Mouse (Mus musculus) cerebellum, postnatal 36 days (tissue): Measurements from ENCODE around the gene Itk.
A peak's percentile ranks its signal among the peaks of the same experiment; 100 is the strongest.
"Not testable (repeated sequence)": the region's sequence is repeated elsewhere in the genome, so short reads cannot be mapped to it uniquely, and the experiment has no call there.

ENCODE experiments used
- DNase-seq, 2 experiments: peaks; one replicate each; pipeline ENCODE4 v3.0.0; 2021 to 2022; ENCODE audit warnings: mixed read lengths in 2 of 2

Itk gene

DNA sequence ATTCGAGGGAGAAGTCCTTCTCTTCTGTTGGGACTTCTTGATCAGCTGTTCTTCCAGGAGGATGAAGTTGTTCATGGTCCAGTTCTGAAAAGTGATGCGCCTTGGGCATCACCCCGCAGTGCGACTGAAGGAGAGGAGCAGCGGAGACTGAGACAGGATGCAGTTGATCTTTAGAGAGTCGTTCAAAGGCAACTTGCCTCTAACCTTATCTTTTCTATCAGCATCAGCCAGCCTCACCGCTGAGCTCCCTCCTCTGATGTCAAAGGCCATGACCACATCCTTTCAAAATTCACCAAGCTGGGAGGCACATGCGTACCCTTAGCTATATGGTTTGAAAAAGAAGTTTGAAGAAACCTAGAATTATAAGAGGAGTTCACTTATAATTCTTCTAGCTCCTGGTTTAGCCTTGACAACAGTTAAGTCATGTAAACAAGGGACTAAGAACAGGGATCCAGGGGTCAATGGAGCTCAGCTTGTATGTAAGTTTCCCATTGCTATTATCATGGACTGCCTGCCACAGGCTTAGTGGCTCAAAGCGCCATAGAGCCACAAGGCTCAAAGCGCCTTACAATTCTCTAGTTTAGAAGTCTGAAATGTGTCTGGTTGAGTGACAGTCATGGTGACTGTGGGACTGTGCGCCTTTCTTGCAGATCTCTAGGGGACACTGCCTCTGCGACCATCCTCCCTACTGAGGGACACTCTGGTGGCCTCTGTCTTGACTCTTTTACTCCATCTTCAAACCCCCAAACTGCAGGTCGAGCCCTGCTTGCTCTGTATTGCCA is at the start of gene Itk:
TSS of gene Itk (minus strand) at position 180 of the 782 bp plus-strand sequence.
- no peak for DNase-seq

DNA sequence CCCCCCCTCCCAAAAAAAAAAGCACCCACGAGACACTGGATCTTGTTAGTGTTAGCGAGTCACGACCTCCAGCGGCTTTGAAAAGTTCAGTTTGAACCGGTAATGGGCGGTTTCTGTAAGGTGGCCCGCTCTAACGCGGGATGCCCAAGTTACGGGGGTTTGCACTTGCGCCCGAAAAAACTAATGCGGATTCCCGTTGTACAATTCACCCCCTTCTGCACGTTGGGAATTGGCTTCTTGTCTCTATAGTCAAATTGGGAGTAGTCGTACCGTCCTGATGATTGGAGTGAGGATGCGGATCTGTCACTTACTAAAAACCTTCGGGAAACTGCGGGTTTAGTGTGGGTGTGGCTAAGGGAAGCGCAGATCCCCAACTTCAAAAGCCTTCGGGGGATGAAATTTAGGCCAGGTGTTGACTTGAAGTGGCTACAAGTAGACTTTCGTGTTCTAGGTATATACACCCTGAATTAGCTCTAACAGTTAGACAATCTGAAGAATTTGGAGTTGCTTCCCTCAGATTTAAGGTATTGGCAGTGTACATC is 48.2 kb upstream of the Itk start:
- DNase-seq: peak in 1 of 2 experiments; percentile 8

DNA sequence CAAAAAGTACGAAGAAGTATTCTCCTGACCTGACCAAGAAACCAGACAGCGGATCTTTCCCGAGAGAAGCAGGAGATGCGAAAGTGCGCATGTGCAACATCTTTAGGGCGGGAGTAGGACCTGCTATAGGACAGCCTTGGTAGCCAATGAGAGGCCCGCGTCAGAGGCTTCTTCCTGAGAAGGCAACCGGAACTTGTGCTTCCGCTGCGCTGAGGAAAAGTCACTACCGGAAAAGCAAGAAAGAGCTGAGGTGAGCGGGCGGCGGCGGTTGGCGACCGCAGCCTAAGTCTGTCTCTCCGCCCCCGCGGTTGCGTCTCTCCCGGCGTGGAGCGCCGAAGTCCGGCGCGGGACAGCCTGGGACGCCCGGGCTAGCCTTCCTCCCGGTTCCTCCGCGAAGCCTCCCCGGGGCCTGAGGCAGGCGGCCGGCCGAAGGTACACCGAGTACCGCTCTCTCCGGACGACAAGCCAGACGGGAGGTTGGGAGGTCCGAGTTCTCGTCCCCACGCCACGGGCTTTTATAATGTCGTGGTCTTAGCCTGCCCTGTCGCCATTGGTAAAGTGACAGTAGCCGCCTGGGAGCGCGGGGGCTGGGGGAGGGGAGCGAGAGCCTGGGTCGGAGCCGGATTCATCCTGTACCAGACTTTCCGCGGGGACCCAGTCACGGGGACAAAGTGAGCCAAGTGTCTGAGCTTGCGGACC is 47.6 kb upstream of the Itk start, which contains the start of gene Med7:
TSS of gene Med7 (plus strand) at position 166 of the 699 bp plus-strand sequence.
- peak; percentile 92 to 94 for DNase-seq

- DNase-seq: no peak
Observed at GRCm38 (mm10) chr11:46435363-46435762, 46.0 kb upstream of the Itk start.

- DNase-seq: peak; percentile 78 to 82
Observed at GRCm38 (mm10) chr11:46431129-46431528, 41.8 kb upstream of the Itk start.

- DNase-seq: no peak
Observed at GRCm38 (mm10) chr11:46430123-46430522, 40.8 kb upstream of the Itk start.

DNA sequence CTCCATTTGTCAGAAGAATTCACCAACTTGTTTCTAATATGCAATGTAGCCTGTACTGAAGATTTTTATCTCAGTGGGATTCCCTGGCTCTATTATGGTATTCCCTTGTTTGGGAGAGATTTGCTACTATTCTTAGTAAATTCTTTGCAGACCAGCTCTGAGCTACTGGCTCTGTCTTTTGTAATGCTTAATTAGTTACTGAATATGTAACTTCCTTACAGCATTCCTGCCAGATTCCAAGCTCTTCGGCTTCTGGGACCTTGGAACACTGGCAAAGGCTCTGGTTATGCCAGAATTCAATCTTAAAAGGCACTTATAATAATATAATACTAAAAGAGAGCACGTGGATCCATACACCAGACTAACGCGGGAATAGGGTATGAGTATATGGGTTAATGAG is 38.8 kb upstream of the Itk start:
- not testable (repeated sequence) for DNase-seq

DNA sequence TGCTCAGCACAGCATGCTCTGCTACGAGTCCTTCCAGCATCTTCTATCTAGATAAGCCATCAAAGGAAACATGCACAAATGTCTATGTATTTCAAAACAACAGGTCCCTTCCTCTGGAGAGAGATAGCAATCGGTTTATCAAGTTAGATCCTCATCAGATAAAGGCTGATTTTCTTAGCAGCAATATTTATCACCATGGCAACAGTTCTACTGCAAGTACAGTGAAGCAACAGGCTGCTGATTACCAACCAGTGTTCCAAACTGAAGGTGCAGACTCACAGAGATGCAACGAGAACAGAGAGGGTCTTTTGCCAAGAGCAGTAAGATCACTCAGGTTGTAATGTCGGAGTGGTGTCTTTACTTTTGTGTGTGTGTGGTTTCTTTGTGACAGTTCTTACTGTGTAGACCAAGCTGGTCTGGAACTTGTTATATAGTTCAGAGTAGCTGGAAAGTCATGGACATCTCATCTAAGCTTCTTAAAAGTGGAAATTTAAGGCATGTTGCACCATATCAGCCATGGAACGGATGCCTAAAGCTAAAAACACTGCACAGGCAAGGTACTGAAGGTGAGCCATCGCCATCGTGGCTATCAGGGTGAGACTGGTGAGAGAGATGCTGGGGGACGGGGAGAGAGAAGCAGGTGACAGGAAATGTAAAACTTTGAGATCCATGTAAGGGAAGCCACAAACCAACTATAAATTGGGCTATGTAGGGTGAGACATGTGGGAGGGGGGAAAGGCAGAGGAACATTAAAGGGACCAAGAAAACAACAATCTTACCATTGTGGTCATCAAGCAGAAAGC is 32.0 kb upstream of the Itk start:
- DNase-seq: no peak

GRCm38 (mm10) chr11:46418860-46419259 is 29.5 kb upstream of the Itk start:
- no peak for DNase-seq

- DNase-seq: no peak
Observed at GRCm38 (mm10) chr11:46418438-46418837, 29.1 kb upstream of the Itk start.

DNA sequence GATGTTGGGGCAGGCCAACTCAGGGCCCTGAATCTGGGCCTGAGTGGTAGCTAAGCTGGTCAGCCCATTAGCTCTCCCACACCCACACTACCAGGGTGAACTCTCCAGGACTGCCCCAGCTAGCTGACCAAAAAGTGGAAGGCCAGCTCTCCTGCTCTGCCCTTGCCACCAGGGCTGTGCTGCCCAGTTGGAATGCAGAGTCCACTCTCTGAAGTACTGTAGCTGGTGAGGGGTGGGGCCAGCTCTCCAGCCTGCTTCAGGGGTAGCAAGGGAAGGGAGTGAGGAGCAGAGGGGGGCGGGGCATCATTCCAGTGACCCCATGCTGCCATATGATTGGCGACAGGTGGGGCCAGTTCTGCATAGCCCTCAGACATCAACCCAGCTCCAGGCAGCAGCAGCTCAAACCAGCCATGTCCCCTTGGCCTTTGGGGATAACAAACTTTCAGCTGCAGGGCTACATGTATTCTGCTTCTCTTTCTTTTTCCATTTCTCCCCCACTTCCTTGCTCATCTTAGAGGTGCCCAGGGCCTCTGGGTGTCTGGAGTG is 20.8 kb upstream of the Itk start:
- DNase-seq: no peak

DNA sequence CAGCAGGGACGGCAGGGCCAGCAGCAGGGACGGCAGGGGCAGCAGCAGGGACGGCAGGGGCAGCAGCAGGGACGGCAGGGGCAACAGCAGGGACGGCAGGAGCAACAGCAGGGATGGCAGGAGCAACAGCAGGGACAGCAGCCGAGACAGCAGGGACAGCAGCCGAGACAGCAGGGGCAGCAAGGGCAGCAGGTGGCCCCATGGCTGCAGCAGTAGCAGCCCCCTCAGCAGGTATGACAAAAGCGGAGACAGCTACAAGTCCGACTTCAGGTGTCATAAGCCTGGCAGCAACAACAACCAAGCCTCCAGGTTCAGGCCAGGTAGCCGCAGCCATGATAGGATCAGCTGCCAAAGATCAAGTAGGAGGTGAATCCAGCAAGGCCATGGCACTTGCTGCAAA is 17.4 kb upstream of the Itk start:
- DNase-seq: peak in 1 of 2 experiments; percentile 13

DNA sequence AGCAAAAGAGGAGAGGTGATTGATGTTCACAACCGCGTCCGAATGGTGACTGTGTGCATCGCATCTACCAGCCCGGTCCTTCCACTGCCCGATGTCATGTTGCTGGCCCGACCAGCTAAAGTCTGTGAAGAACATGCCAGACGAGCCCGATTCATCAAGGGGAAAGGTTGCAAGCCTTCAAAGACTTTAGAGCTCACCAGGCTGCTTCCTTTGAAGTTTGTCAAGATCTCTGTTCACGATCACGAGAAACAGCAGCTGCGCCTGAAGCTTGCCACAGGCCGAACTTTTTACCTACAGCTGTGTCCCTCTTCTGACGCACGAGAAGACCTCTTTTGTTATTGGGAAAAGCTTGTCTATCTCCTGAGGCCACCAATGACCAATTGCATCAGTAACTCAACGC is 15.7 kb upstream of the Itk start:
- DNase-seq: no peak

DNA sequence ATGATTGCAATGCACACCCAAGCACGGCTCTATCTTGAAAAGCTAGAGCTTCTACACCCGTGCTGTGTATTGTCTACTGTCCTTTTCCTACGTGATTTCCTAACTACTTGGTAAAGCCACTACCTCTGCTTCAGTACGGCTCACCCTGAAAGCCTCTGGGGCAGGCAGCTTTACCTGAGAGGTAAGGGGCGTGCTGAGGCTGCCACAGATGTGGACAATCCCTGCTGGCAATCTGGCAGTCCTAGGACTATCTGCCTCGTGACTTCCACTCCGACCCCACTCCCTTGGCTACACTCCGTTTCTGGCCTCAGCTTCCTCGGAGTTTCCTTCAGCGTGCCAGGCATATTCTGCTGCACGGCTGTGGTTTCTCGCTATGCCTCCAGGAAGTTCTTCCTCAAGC is 12.2 kb upstream of the Itk start:
- DNase-seq: no peak

DNA sequence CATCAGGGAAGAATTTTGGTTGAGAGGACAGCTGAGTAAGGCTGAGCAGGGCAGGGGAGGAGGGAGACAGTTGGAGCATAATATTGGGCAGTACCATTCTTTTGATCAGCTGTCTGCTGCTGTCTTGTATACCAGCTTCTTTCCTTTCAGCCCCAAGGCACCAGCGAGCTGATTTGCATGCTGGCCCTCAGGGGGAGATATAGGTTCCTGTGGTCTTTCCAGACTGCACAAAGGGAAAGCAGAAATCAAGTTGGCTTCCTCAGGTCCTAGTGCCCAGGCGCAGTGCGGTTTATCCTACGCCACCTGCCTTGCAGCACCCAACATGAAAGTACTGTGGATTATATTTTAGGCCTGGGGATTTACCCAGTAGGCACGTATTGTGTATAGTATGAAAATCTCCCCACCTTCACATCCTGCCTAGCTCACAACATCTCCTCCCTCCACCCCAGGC is 9.6 kb upstream of the Itk start:
- DNase-seq: no peak

GRCm38 (mm10) chr11:46398473-46398872 is 9.2 kb upstream of the Itk start:
- DNase-seq: no peak

DNA sequence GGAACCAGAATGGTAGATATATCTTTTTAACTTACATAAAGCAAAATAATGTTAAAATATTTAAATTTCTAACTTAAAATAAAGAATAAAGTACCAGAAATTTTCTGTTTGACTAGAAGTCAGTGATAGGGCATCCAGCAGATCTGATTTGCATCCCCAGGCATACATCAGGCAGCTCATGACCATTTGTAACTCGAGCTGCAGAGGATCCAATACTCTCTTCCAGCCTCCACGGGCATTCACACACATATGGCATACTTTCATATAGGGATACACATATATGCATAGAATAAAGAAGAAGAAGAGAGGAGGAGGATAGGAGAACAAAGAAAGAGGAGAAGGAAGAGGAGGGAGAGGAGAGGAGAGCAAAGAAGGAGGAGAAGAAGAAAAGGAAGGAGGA is 8.6 kb upstream of the Itk start:
- DNase-seq: no peak

DNA sequence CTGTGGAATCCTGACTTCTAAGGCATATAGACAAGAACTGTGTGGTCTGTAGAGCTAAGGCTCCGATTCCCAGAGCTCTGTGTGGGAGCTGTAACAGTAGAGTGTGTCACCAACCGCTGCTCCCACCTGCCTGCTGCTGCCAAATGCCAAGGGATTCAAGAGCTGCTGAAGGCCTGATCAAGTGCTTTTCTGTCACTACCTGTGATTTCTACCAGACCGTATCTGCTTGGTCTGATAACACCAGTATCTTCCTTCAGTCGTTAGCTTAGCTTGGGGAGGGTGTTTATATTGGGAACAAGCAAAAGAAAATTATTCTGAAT is 7.5 kb upstream of the Itk start:
- no peak for DNase-seq

DNA sequence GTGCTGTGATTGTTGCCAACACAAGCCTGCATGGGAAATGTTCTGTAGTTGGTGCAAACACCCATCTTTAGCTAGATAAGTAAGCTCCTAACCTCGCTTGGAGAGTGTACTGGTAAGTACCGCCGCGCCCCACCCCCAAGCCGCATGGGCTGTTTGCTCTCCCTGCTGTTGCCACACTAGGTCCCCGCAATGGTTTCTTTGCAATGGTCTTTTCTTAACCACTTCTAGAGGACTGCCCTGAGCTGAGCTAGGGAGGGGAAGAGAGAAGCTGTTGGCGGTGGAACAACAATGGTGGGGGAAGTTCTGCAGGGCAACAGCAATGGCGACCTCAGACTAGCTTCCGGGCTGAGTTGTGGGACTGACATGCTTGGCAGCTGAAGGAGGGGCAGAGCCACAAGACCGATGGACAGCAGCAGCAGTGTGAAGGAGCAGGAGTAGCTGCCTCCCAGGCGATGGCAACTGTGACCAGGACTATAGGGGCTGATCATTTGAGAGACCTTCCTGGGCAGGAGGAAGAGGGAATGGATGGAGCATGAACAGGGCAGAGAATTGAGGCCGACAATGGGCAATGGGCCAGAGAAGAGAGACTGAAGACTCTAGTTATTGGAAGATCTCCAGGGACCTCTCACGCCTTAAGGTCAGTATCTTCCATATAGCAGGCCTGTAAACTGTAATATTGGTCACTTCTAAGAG is 7.0 kb upstream of the Itk start, which contains the start of gene Fam71b:
TSS of gene Fam71b (plus strand) at position 393 of the 693 bp plus-strand sequence.
- no peak for DNase-seq

DNA sequence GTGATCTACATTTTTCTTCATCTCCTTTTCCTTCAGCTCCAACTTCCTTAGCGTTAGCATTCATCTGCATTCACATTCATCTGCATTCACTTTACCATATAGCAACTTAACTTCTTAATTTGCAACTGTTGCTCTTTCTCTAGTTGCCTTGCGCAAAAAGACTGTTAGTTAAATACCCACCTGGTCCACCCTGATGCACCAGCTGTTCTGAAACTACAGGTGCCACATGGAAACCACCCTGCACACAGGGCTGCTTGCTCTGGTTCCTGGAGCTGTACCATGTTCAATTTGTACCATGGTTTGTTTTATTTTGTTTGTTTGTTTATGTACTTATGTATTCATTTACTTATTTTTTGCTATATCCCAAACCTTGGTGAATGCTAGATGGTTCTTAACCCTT is 6.4 kb upstream of the Itk start:
- no peak for DNase-seq

GRCm38 (mm10) chr11:46395088-46395487 is 5.8 kb upstream of the Itk start:
- no peak for DNase-seq

- DNase-seq: no peak
Observed at GRCm38 (mm10) chr11:46393413-46393812, 4.1 kb upstream of the Itk start.
